Mouse (Mus musculus) cerebellum, adult 2 months (tissue): ENCODE results near the gene Fndc3a.

Source experiments
- CTCF ChIP-seq: fragments of 200-500 bp; IDR thresholded peaks from 2 replicates; pipeline ENCODE4 v1.5.1; 2011; ENCODE audit warnings: low read depth, mild to moderate bottlenecking, control low read depth, low read length, moderate library complexity, borderline replicate concordance; ENCODE audit not compliant: insufficient read depth
- POLR2A ChIP-seq: fragments of 200-500 bp; IDR thresholded peaks from 2 replicates; pipeline ENCODE4 v1.6.1; 2011; ENCODE audit warnings: low read length, control low read depth, borderline replicate concordance; ENCODE audit not compliant: insufficient read depth

- TF ChIP-seq POLR2A = no peak
- TF ChIP-seq CTCF = no peak
Measured at GRCm38 (mm10) chr14:72748331-72748730, 38.5 kb upstream of the Fndc3a start.
